Mouse (Mus musculus) heart, embryonic 15.5 days (tissue): Measurements from ENCODE around the gene 4933428G20Rik. TPM values are rescaled to one million over a fixed set of nuclear protein-coding genes. Genes with fewer than 3 reads are reported as not detected.

Source experiments
- ATAC-seq: fragments of 200-750 bp; cut with Nextera tagmentation; replicated peaks from 2 replicates; pipeline ENCODE4 v1.8.0; 2017; ENCODE audit warnings: low read depth, moderate TSS enrichment; ENCODE audit not compliant: insufficient number of reproducible peaks, insufficient read depth, low FRiP score
- H3K27ac ChIP-seq: fragments of 300-500 bp; sonication (generic); 2 replicates; pipeline ENCODE4 v1.5.1; 2015; ENCODE audit warnings: mild to moderate bottlenecking, inconsistent platforms
- H3K27me3 ChIP-seq: fragments of 300-500 bp; sonication (generic); 2 replicates; pipeline ENCODE4 v1.6.1; 2015; ENCODE audit warnings: inconsistent platforms
- H3K36me3 ChIP-seq: fragments of 300-500 bp; sonication (generic); 2 replicates; pipeline ENCODE4 v1.6.1; 2015; ENCODE audit warnings: mild to moderate bottlenecking, inconsistent platforms
- H3K4me1 ChIP-seq: fragments of 300-500 bp; sonication (generic); replicated peaks from 2 replicates; pipeline ENCODE4 v1.6.1; 2015; ENCODE audit warnings: inconsistent platforms
- H3K4me2 ChIP-seq: fragments of 300-500 bp; sonication (generic); 2 replicates; pipeline ENCODE4 v1.6.1; 2015; ENCODE audit warnings: inconsistent platforms, mild to moderate bottlenecking, moderate library complexity
- H3K4me3 ChIP-seq: fragments of 300-500 bp; sonication (generic); 2 replicates; pipeline ENCODE4 v1.5.1; 2015; ENCODE audit warnings: mild to moderate bottlenecking, inconsistent platforms
- H3K9ac ChIP-seq: fragments of 300-500 bp; sonication (generic); 2 replicates; pipeline ENCODE4 v1.6.1; 2015; ENCODE audit warnings: mild to moderate bottlenecking, inconsistent platforms
- H3K9me3 ChIP-seq: fragments of 300-500 bp; sonication (generic); replicated peaks from 2 replicates; pipeline ENCODE4 v1.6.1; 2016; ENCODE audit warnings: inconsistent platforms
- WGBS: fragments of 180-500 bp; shearing (Covaris S2); methylation state at CpG from one replicate; pipeline ENCODE4 v1.1.7; 2015; ENCODE audit warnings: mixed read lengths; 5-methylcytosine and 5-hydroxymethylcytosine counted together
- polyA plus RNA-seq: library from polyadenylated mRNA; unstranded; fragments of >200 nt; fragmentation: Nextera tagmentation; extraction: Ambion mirVana; gene quantifications from 2 replicates; pipeline ENCODE4 v1.2.1, GENCODE M21; 2015

The 4933428G20Rik gene
- polyA plus RNA-seq, 1 experiment from 2014 or later = 0.78 TPM

DNA sequence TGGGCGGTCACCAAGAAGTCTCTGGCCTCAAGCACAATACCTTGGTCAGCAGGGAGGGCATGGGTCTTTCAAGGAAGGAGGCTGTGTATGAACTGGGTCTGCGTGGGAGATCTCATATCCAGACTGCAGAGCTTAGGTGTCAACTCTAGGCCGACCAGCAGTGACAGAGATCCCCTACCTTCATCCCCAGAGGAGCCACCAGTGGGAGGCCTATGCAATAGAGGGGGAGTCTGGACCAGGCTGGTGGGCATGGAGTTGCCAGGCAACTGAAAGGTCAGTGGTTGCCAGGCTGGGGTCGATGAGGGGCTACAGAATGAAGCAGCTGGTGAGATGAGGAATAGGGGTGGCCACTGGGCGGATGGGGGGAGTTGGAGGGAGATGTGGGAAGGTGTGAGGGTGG is 39.5 kb upstream of the 4933428G20Rik start:
- WGBS = 64% methylated on average over 5 of the region's 5 CpGs

DNA sequence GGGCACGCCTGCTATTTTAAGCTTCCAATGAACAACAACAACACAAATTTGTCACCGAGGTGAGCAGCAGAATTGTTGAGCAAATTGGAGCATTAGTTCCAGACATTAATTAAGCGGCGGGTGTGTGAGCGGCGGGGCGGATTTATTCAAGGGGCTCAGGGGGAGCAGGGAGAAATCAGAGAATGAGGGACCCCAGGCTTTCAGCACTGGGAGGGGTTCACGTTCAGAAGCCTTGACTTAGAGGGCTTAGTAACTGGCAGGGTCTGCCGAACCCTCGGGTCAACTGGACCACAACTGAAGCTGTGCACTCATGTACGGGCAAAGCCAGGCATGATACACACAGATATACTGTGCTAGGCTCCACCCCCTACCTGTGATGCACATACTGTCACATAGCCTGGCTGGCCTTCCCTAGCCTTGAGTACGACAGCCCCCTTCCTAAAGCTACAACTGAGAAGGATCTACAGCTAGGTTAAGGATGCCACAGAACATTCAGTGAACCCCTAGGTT is 37.5 kb upstream of the 4933428G20Rik start:
- 33% methylated on average over 12 of the region's 12 CpGs for WGBS
- no peaks in the 10 kb centered on the region for H3K9me3 ChIP-seq
- no peaks in the 10 kb centered on the region for H3K36me3 ChIP-seq
- H3K27ac ChIP-seq = no peak overlapping the region
- H3K9ac ChIP-seq = no peak overlapping the region
- peaks cover 35% of the 10 kb centered on the region for H3K4me1 ChIP-seq
- peaks cover 96% of the 10 kb centered on the region for H3K27me3 ChIP-seq
- peak overlapping the region; percentile 89 for H3K4me2 ChIP-seq
- H3K4me3 ChIP-seq = peak overlapping the region; percentile 49
- ATAC-seq = no peak

More for the DNA sequence above, 39.5 kb upstream of the 4933428G20Rik start:
- Histone ChIP-seq H3K4me3 (no peak overlapping the region), H3K4me1 (peaks cover 23% of the 10 kb centered on the region), H3K36me3 (no peaks in the 10 kb centered on the region), H3K27ac (no peak overlapping the region), H3K27me3 (peaks cover 94% of the 10 kb centered on the region), H3K4me2 (no peak overlapping the region), H3K9me3 (no peaks in the 10 kb centered on the region), H3K9ac (no peak overlapping the region)
- no peak for ATAC-seq

DNA sequence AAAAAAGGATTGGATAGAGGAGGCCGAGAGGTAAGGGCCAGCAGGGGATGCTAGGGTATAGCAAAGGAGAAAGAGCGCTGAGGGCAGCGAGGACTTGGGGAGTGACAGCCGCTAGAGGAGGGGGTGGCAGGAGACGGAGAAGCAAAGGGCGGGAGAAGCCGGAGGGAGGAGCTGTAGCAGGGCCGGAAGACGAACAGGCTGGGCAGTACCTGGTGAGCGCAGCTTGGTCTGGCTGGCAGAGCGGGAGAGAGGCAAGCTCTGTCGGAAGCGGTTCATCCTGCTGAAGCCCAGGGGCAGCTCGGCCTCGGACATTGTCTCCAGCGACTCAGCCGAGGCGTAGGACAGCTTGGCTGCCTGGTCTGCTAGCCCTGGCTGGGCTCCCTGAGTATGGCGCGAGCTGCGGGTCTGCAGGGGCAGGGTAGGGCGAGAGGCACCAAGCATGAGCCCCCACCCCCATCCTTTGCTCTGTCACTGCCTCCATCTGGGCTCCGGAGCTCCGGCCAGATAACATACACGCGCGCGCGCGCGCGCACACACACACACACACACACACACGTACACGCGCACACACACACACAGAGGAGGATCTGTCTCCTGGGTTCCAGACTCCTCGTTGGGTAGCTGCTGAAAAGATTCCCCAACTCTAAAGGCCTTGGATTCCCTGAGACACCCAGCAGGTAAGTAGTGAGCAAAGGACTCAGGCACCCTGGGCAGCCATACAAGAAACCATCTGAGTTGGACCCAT is 36.9 kb upstream of the 4933428G20Rik start:
- Histone ChIP-seq H3K4me1 (peaks cover 40% of the 10 kb centered on the region), H3K27ac (no peak overlapping the region), H3K4me2 (peak overlapping the region; percentile 89), H3K36me3 (no peaks in the 10 kb centered on the region), H3K27me3 (peaks cover 96% of the 10 kb centered on the region), H3K9ac (peak overlapping the region; percentile 28; the same call in 1 of the 2 replicates), H3K4me3 (peak overlapping the region; percentile 49), H3K9me3 (no peaks in the 10 kb centered on the region)
- no peak for ATAC-seq
- WGBS = 1% methylated on average over 36 of the region's 36 CpGs

DNA sequence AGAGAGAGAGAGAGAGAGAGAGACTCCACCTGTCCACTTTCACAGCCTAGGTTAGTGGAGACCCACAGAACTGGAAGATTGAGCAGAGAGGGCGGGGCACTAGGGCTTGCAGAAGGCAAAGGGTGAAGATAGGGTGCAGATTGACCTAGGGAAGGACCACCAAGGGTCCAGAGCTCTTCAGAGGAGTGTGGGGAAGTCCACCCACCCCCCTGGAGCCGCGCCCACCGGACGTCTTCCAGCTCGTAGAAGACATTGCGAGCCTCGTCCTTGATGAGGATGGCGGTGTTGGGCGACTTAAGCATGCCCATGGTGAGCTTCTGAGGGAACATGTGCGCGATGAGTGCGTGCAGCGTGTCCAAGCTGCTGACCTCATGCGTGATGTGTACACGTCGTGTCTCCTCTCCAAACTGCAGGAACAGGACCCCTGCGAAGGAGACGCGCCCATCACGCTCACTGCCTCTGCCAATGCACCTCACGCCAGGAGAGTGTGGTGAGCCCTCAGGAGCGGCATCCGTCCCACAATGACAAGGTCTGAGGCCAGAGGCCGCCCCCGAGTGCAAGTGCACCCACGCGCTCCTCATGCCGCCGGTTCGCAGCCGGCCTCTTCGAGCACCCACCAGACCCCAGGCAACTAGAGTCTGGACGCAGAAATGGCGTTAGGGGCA is 36.1 kb upstream of the 4933428G20Rik start:
- Histone ChIP-seq H3K27ac (no peak overlapping the region), H3K9ac (no peak overlapping the region), H3K4me3 (peak overlapping the region; percentile 49), H3K4me2 (peak overlapping the region; percentile 89), H3K9me3 (no peaks in the 10 kb centered on the region), H3K4me1 (peaks cover 47% of the 10 kb centered on the region), H3K27me3 (peaks cover 95% of the 10 kb centered on the region), H3K36me3 (no peaks in the 10 kb centered on the region)
- WGBS = 9% methylated on average over 35 of the region's 35 CpGs
- ATAC-seq = no peak

DNA sequence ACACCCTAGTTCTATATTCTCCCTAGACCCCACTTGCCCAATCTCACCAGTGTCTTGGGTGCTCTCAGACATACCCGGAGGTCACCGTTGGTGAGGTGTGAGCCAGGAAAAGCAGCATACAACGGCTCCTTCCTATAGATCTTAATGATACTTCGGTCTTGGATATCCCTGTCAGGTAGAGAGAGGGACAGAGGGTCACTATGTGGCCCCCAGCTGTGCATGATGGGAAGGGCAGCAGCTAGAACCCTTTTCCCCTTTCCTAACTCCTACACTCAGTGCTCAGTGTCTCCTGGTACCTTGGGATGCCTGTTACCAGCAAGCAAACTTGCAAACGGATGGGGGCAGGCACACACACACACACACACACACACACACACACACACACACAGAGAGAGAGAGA is 35.5 kb upstream of the 4933428G20Rik start:
- ATAC-seq = no peak
- H3K9me3 ChIP-seq = no peaks in the 10 kb centered on the region
- peaks cover 45% of the 10 kb centered on the region for H3K4me1 ChIP-seq
- H3K27me3 ChIP-seq = peaks cover 95% of the 10 kb centered on the region
- no peak overlapping the region for H3K4me2 ChIP-seq
- 45% methylated on average over 5 of the region's 5 CpGs for WGBS
- no peak overlapping the region for H3K4me3 ChIP-seq
- H3K27ac ChIP-seq = no peak overlapping the region
- H3K9ac ChIP-seq = no peak overlapping the region
- H3K36me3 ChIP-seq = no peaks in the 10 kb centered on the region

DNA sequence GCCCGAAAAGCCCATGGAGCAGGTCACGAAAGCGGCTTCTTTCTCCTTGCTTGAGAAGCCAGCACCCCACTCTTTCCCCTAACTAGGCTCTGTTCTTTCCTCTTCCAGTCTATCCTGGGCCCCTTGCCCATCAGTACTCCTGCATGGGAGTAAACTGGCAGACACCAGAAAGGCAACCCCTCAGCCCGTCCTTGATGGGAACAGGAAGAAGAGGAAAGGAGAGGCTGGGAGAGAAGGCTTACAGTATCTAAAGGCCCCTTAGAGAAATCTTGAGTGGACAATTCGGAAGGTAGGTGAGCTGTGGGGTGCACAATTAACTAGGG is 35.1 kb upstream of the 4933428G20Rik start:
- Histone ChIP-seq H3K27ac (no peak overlapping the region), H3K9ac (no peak overlapping the region), H3K27me3 (peaks cover 95% of the 10 kb centered on the region), H3K4me3 (peak overlapping the region; percentile 39), H3K9me3 (no peaks in the 10 kb centered on the region), H3K4me2 (peak overlapping the region; percentile 48; the same call in 1 of the 2 replicates), H3K4me1 (peaks cover 43% of the 10 kb centered on the region), H3K36me3 (no peaks in the 10 kb centered on the region)
- WGBS = 28% methylated on average over 5 of the region's 5 CpGs
- no peak for ATAC-seq

DNA sequence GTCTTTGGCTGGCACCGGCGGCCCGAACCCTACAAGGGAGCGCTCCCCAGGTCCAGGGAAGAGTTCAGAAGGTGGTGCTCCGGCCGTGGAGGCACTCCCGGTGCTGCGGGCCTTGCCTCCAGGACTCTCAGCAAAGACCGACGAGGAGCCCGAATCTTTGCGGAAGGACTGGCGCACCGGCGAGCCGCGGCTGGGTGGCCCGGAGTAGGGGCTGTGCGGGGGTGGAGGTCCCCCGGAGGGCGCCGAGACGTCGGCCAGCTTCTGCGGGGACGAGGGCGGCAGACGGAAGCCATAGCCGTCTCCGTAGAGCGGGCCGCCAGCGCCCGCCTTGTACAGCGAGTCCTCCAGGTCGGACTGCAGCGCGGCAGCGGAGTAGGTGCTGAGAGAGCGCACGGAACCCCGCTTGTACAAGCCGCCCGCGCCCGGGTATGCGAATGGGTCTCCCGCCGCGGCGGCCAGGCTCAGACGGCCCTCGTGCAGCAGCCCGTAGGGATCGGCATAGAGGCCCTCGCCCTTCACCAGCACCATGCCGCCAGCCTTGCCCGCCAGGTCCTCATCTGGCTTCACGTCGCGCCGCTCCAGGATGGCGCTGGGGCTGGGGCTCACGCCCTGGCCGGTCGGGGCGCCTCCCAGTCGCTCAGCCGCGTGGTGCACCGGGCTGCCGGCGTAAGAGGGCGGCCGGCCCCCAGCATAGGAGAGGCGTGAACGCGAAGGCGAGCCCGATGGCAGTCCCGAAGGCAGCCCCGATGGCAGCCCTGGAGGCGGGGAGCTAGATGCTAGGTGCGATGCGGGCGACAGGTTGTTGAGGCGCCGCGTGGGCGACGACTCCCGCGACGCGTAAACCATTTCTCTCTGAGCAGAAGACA is 34.5 kb upstream of the 4933428G20Rik start:
- 1% methylated on average over 94 of the region's 95 CpGs for WGBS
- peaks cover 43% of the 10 kb centered on the region for H3K4me1 ChIP-seq
- peak overlapping the region; percentile 48 for H3K4me2 ChIP-seq
- no peaks in the 10 kb centered on the region for H3K9me3 ChIP-seq
- no peaks in the 10 kb centered on the region for H3K36me3 ChIP-seq
- H3K9ac ChIP-seq = no peak overlapping the region; the same call in 1 of the 2 replicates
- peaks cover 96% of the 10 kb centered on the region for H3K27me3 ChIP-seq
- ATAC-seq = no peak
- no peak overlapping the region for H3K27ac ChIP-seq
- peak overlapping the region; percentile 39 for H3K4me3 ChIP-seq

DNA sequence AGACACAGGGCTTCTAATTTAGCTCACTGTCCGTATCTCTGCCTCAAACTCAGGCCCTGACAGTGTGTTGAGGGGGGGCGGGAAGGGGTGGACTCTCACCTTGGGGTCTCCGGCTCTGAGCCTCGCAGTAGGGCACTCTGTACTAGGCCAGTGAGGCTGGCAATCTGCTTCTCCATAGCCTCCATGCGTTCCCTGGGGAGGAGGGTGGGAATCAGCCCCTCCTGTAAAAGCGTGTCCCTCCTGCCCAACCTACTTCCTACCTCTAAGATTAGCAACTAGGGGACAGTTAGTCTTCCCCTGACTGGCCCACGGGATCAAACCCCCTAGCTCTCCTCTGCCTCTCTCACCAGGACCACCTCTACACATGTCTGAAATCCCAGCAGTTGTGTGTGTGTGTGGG is 33.5 kb upstream of the 4933428G20Rik start:
- Histone ChIP-seq H3K9me3 (no peaks in the 10 kb centered on the region), H3K36me3 (no peaks in the 10 kb centered on the region), H3K4me3 (no peak overlapping the region), H3K27ac (no peak overlapping the region), H3K4me1 (peaks cover 43% of the 10 kb centered on the region), H3K27me3 (peaks cover 87% of the 10 kb centered on the region), H3K9ac (no peak overlapping the region), H3K4me2 (no peak overlapping the region)
- ATAC-seq = no peak
- WGBS = 7% methylated on average over 7 of the region's 7 CpGs

DNA sequence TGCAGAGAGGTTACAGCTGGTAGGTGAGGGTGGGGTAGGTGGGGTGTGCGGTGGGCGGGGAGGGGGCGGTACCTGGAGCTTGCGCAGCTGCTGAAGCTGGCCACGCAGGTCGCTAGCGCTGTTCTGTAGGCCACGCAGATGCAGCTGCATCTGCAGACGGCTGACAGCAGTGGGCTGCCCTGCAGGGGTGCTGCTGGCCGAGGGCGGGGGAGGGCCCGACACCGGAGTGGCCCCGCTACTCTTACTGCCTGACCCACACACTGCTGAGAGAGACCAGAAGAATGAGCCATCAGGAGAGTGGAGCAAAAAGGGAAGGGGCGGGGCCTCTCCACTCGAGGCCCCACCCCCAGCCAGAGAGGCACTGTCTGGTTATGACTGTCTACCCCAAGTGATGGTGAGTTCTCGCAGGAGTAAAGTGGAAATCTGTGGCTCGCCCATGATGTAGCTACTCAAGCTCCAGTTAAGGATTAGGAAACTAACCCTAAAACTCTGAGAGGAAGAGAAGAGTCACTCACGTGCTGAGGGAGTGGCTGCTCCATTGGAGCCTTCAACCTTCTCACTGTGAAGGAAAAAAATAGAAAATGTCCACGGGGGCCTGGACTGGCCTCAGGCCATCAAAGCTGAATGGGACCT is 32.9 kb upstream of the 4933428G20Rik start:
- H3K9ac ChIP-seq = no peak overlapping the region
- no peak for ATAC-seq

DNA sequence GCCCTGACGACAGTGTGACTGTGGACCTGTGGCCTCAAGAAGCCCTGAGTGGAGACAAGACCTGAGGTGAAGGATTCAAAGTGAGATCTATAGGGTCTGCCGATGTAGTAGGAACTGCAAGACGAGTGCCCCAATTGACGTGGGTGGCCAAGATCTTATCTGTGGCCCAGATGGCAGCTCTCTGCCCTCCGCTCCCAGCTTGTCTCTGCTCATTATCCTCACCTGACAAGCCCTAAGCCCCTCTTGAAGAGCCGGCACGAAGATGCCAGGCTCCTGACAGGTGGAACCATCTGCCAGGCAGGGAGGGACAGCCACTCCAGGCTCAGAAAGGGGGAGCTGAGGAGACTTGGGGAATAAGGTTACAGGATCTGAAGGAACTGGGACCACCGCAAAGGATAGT is 32.2 kb upstream of the 4933428G20Rik start:
- 8% methylated on average over 8 of the region's 8 CpGs for WGBS
- peak overlapping the region; percentile 57 for H3K4me3 ChIP-seq
- no peak overlapping the region for H3K9ac ChIP-seq

More for the DNA sequence above, 32.9 kb upstream of the 4933428G20Rik start:
- H3K4me3 ChIP-seq = peak overlapping the region; percentile 25
- peak overlapping the region; percentile 50 for H3K4me2 ChIP-seq
- 5% methylated on average over 20 of the region's 20 CpGs for WGBS
- H3K27me3 ChIP-seq = peaks cover 81% of the 10 kb centered on the region
- H3K36me3 ChIP-seq = no peaks in the 10 kb centered on the region
- no peaks in the 10 kb centered on the region for H3K9me3 ChIP-seq
- peaks cover 43% of the 10 kb centered on the region for H3K4me1 ChIP-seq
- H3K27ac ChIP-seq = no peak overlapping the region

More for the DNA sequence above, 32.2 kb upstream of the 4933428G20Rik start:
- H3K27me3 ChIP-seq = peaks cover 79% of the 10 kb centered on the region
- H3K27ac ChIP-seq = no peak overlapping the region
- ATAC-seq = no peak
- H3K4me2 ChIP-seq = peak overlapping the region; percentile 95
- no peaks in the 10 kb centered on the region for H3K36me3 ChIP-seq
- H3K4me1 ChIP-seq = peaks cover 42% of the 10 kb centered on the region
- H3K9me3 ChIP-seq = no peaks in the 10 kb centered on the region
